Mouse (Mus musculus) T-helper 2 cell (primary cell): ENCODE data around the gene A730061H03Rik.

ENCODE experiments used
- in situ Hi-C: fragments of 300-600 bp; cut with MboI, MseI; formaldehyde crosslinking; loops from one replicate; pipeline ENCODE4 v1.15.1; 2025; ENCODE audit warnings: high pct_unique_total_duplicates

A730061H03Rik gene

GRCm38 (mm10) chr14:55560202-55561073 is at the start of gene A730061H03Rik:
A730061H03Rik (minus strand) TSS chr14:55560406.
- in situ Hi-C loops, result loop anchor here (10.0 kb wide), 2 partner anchors 64 to 184 kb away; partner anchors contain the start of genes Dhrs1 and Nop9

GRCm38 (mm10) chr14:55608339-55608738 is 48.1 kb upstream of the A730061H03Rik start:
- in situ Hi-C loops, result no loop called here

GRCm38 (mm10) chr14:55605743-55606459 is 45.7 kb upstream of the A730061H03Rik start:
- in situ Hi-C loops, result no loop called here

- in situ Hi-C loops, result loop anchor here (5.0 kb wide), 1 partner anchor 32 kb away; the partner anchor contains the start of genes Gm49378 and Ipo4
These were observed 44.6 kb upstream of the A730061H03Rik start for GRCm38 (mm10) chr14:55604823-55605222.

GRCm38 (mm10) chr14:55603633-55604576 is 43.7 kb upstream of the A730061H03Rik start:
- in situ Hi-C loops, result loop anchor here (5.0 kb wide), 1 partner anchor 33 kb away; the partner anchor contains the start of genes Gm49378 and Ipo4

GRCm38 (mm10) chr14:55603271-55603632 is 43.0 kb upstream of the A730061H03Rik start, which contains the start of gene Irf9:
Irf9 (plus strand) TSS chr14:55603571.
- in situ Hi-C loops, result loop anchor here (5.0 kb wide), 1 partner anchor 34 kb away; the partner anchor contains the start of genes Gm49378 and Ipo4

- in situ Hi-C loops, result no loop called here
These were observed 38.5 kb upstream of the A730061H03Rik start for GRCm38 (mm10) chr14:55598521-55599390.

- in situ Hi-C loops, result no loop called here
These were observed 36.0 kb upstream of the A730061H03Rik start for GRCm38 (mm10) chr14:55596036-55596690.

GRCm38 (mm10) chr14:55592226-55592625 is 32.0 kb upstream of the A730061H03Rik start:
- in situ Hi-C loops, result no loop called here

GRCm38 (mm10) chr14:55591331-55591891 is 31.2 kb upstream of the A730061H03Rik start, which contains the start of gene Rnf31:
Rnf31 (plus strand) TSS chr14:55591708.
- in situ Hi-C loops, result no loop called here

GRCm38 (mm10) chr14:55590748-55591330 is 30.6 kb upstream of the A730061H03Rik start, which contains the start of gene Psme2:
Psme2 (minus strand) TSS chr14:55591113.
- in situ Hi-C loops, result no loop called here

GRCm38 (mm10) chr14:55589771-55590448 is 29.7 kb upstream of the A730061H03Rik start:
- in situ Hi-C loops, result no loop called here

- in situ Hi-C loops, result no loop called here
These were observed 29.1 kb upstream of the A730061H03Rik start for GRCm38 (mm10) chr14:55589271-55589670.

- in situ Hi-C loops, result no loop called here
These were observed 25.9 kb upstream of the A730061H03Rik start for GRCm38 (mm10) chr14:55586149-55586548.

- in situ Hi-C loops, result no loop called here
These were observed 25.4 kb upstream of the A730061H03Rik start for GRCm38 (mm10) chr14:55585566-55585960.

- in situ Hi-C loops, result no loop called here
These were observed 24.7 kb upstream of the A730061H03Rik start, which contains the start of gene Emc9 for GRCm38 (mm10) chr14:55584702-55585565. Emc9 (minus strand) TSS chr14:55585302.

- in situ Hi-C loops, result no loop called here
These were observed 24.1 kb upstream of the A730061H03Rik start for GRCm38 (mm10) chr14:55584303-55584701.
